Mouse (Mus musculus): Measurements from ENCODE around the gene Nlrc4.

DNA sequence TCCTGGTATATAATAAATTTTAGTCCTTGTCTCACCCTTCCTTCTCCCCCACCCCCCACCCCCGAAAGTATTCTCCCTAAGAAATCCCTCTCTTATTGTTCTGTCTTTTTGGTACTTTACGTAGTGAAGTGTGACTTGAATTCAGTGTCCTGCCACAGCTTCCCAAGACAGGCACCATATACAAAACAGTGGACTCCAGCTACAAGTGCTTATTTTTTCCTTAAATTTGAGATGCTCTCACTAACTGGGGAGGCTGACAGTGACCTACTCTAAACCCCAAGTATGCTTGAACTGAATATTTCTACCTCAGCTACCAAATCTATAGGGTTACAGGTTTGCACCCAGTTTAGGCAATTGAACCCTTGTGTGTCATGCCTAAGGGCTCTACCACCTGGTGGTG lies 64.6 kb downstream of the Nlrc4 start:
- TF ChIP-seq POLR2A (IDR thresholded peaks at IDR 0.05; ENCODE audit: extremely low read depth, insufficient read depth, low read length) (no peak), CTCF (IDR thresholded peaks at IDR 0.05; ENCODE audit: extremely low read depth, insufficient read depth, low read length) (no peak)
